Mouse (Mus musculus) bone marrow, adult 2 months (tissue): ENCODE measurements at regions not wholly inside any gene's neighbourhood (a gene's known extent, or its start where the extent isn't known, plus 50 kb on each side); places are given as distances from the start of the nearest gene placed in this dataset.

Experiments
- H3K27ac ChIP-seq: fragments of 200-500 bp; 2 replicates; pipeline ENCODE4 v1.5.1; 2012; ENCODE audit warnings: low read depth, mild to moderate bottlenecking, control low read depth, inconsistent platforms, low read length; ENCODE audit not compliant: control insufficient read depth, poor library complexity, insufficient read depth
- H3K4me1 ChIP-seq: fragments of 200-500 bp; 2 replicates; pipeline ENCODE4 v1.6.1; 2011; ENCODE audit warnings: low read length; ENCODE audit not compliant: control insufficient read depth, insufficient read depth
- H3K4me3 ChIP-seq: fragments of 200-500 bp; replicated peaks from 2 replicates; pipeline ENCODE3; 2011; ENCODE audit warnings: mild to moderate bottlenecking, low read depth, low read length, control low read depth; ENCODE audit not compliant: control insufficient read depth
- CTCF ChIP-seq: fragments of 200-500 bp; IDR thresholded peaks from 2 replicates; pipeline ENCODE4 v1.5.1; 2011; ENCODE audit warnings: low read length, control low read depth; ENCODE audit not compliant: control insufficient read depth, insufficient read depth
- POLR2A ChIP-seq: fragments of 200-500 bp; IDR thresholded peaks from 2 replicates; pipeline ENCODE4 v1.6.1; 2011; ENCODE audit warnings: low read depth, mild to moderate bottlenecking, control low read depth, low read length, borderline replicate concordance; ENCODE audit not compliant: control insufficient read depth
- WGBS: fragments of 180-500 bp; shearing (Covaris S2); methylation state at CpG from one replicate; pipeline ENCODE4 v1.1.7; 2018; 5-methylcytosine and 5-hydroxymethylcytosine counted together

DNA sequence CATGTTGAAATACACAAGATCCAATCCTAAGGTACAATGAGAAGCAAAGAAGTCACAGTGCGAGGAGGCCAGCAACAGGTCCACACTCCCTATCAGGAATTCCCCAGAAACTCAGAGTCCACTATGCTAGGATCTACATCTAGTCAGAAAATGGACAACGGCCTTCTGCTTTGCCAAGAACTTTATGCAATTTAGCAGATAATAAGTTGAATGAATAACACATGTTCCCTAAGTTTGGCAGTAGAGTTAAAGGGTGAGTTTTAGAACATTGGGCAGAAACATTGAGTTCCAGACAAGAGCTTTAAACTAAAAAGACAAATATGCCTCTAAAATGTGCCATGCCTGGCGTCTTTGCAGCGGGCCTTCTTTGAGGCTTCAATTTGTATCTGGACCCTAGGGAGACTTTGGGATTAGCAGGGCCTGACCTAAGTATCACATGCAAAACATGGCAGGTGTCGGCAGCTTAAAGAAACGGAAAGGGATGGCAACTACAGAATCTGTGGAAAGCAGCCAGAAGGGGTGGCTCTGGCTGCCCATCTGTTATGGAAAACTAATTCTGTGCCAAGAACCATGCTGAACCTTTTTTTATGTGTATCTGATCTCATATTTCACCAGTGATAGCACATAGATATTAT, 600.6 kb upstream of the Nox3 start:
- 77% methylated on average over 6 of the region's 6 CpGs for WGBS
- TF ChIP-seq CTCF, result no peak
- no peak for TF ChIP-seq POLR2A

GRCm38 (mm10) chr17:4297156-4297535, 601.1 kb upstream of the Nox3 start:
- Histone ChIP-seq H3K4me3 (no peak overlapping the region), H3K27ac (no peak overlapping the region), H3K4me1 (no peaks in the 10 kb centered on the region)
- 30% methylated on average over 1 of the region's 1 CpGs for WGBS
- no peak for TF ChIP-seq CTCF
- TF ChIP-seq POLR2A, result no peak

More for the DNA sequence above, 600.6 kb upstream of the Nox3 start:
- Histone ChIP-seq H3K4me1 (no peaks in the 10 kb centered on the region), H3K4me3 (no peak overlapping the region), H3K27ac (no peak overlapping the region)

GRCm38 (mm10) chr17:4301142-4301853, 605.2 kb upstream of the Nox3 start:
- TF ChIP-seq POLR2A (no peak), CTCF (no peak)
- H3K4me1 ChIP-seq, result no peaks in the 10 kb centered on the region
- no peak overlapping the region for H3K27ac ChIP-seq
- 65% methylated on average over 12 of the region's 12 CpGs for WGBS
- H3K4me3 ChIP-seq, result no peak overlapping the region

DNA sequence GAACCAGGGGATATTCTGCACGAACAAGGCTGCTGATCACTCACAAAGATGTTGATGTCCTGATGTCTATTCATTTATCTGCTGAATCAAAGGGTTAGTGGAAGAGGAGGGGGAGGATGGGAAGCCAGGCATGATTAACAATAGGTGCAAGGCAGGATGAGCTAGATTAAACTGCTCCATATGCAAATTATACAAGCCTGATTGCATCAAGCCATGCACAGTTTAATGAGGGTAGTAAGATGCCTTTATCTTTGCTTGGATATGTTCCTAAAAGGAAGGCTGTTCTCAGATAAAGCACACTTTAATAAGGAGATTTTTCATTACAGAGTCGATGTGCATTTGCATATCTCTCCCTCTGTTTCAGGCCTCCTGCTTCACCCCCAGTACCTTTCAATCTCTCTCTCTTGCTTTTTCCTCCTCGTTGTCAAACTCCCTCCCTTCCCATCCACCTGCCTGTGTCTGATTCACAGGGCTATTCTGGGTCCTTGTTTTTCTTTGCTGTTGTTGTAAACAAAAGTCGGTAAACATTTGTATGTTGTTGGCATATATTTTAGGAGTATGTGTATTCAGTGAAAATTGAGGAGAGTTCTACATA, 615.8 kb upstream of the Nox3 start:
- TF ChIP-seq CTCF (no peak), POLR2A (no peak)
- Histone ChIP-seq H3K4me3 (no peak overlapping the region), H3K4me1 (no peaks in the 10 kb centered on the region), H3K27ac (no peak overlapping the region)
- 51% methylated on average over 4 of the region's 4 CpGs for WGBS

- WGBS, result 75% methylated on average over 4 of the region's 4 CpGs
- Histone ChIP-seq H3K4me1 (no peaks in the 10 kb centered on the region), H3K27ac (no peak overlapping the region), H3K4me3 (no peak overlapping the region)
- TF ChIP-seq CTCF, result no peak
- TF ChIP-seq POLR2A, result no peak
Observed at GRCm38 (mm10) chr17:4319141-4319540, 623.1 kb upstream of the Nox3 start.

- Histone ChIP-seq H3K4me1 (no peaks in the 10 kb centered on the region), H3K27ac (no peak overlapping the region), H3K4me3 (no peak overlapping the region)
- 89% methylated on average over 1 of the region's 1 CpGs for whole genome bisulfite sequencing
- TF ChIP-seq CTCF, result no peak
- no peak for TF ChIP-seq POLR2A
Observed at GRCm38 (mm10) chr17:4328810-4329209, 632.7 kb upstream of the Nox3 start.

DNA sequence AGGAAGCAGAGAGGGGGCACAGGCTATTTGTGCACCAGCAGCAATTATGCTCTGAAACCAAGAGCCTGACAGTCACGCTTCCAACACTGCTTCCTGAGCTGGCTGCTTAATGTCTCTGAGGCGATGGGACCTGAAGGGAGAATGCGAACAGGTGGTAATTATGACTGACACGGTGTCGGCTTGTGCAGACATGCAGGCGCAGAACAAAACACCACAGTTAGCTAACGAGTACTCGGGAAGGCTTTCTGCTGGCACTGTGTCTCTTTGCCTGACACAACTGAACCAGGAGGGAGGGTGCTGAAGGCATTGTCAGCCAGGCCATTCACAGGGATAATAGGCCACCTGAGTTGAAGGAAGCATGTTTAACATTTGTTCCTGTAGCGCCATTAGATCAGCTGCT, 635.6 kb upstream of the Nox3 start:
- H3K4me3 ChIP-seq, result no peak overlapping the region
- H3K4me1 ChIP-seq, result no peaks in the 10 kb centered on the region
- WGBS, result 88% methylated on average over 9 of the region's 9 CpGs
- no peak overlapping the region for H3K27ac ChIP-seq
- no peak for TF ChIP-seq CTCF
- no peak for TF ChIP-seq POLR2A

- TF ChIP-seq CTCF, result no peak
- TF ChIP-seq POLR2A, result no peak
- Histone ChIP-seq H3K4me3 (no peak overlapping the region), H3K27ac (no peak overlapping the region), H3K4me1 (no peaks in the 10 kb centered on the region)
- 65% methylated on average over 4 of the region's 4 CpGs for WGBS
Observed at GRCm38 (mm10) chr17:4333091-4333490, 637.0 kb upstream of the Nox3 start.

DNA sequence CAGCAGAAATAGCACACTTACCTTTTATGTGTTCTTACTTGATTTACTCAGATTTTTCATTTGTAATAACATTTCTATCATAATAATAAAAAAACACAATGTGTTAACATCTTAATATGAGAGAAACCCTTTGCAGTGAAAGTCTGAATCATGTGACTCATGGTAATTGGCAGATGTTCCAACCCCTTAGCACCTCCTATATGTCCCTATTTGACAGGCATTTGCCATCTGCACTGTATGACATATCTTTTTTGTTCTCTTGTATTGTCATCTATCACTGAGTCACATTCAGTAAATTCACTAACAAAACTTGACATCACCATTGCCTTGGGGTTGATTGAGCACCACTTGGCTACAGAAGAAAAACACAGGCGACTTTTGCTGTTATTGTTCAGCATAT, 641.1 kb upstream of the Arid1b start:
- Histone ChIP-seq H3K4me1 (no peaks in the 10 kb centered on the region), H3K27ac (no peak overlapping the region), H3K4me3 (no peak overlapping the region)
- 60% methylated on average over 1 of the region's 1 CpGs for WGBS
- TF ChIP-seq CTCF, result no peak
- TF ChIP-seq POLR2A, result no peak
